Mouse (Mus musculus) erythroblast, embryonic 14.5 days (primary cell): ENCODE data around the gene Cdk13.

ENCODE experiments used
- GATA1 ChIP-seq: IDR thresholded peaks from 2 replicates; pipeline ENCODE4 v1.6.1; 2012; ENCODE audit warnings: low read length, inconsistent platforms, mixed read lengths
- TAL1 ChIP-seq: IDR thresholded peaks from 3 replicates; pipeline ENCODE4 v1.6.1; 2012; ENCODE audit warnings: low read length, inconsistent platforms, mixed read lengths

DNA sequence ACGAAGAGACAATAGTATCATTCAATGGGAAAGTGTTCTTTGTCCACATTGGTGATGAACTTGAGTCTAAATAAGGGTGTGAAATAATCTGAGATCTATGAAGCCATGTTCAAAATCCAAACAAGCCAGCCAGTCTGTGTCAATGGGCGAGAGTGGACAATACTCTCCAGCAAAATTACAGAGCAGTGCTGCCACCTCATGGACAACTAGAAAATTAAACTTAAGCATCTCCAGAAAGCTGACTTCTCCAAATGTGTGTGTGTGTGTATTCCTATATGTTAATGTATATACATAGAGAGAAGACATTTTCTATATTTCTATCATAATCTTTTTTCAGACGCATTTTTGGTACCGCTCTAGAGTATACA, 33.6 kb upstream of the Cdk13 start:
- TF ChIP-seq GATA1 (no peak), TAL1 (no peak)
